Mouse (Mus musculus) bone marrow macrophage, adult 2 months (primary cell): ENCODE data around the gene Cisd3. TPM values are rescaled to one million over a fixed set of nuclear protein-coding genes. Genes with fewer than 3 reads are reported as not detected.
A peak's percentile ranks its signal among the peaks of the same experiment; 100 is the strongest.
"Not testable (repeated sequence)": the region's sequence is repeated elsewhere in the genome, so short reads cannot be mapped to it uniquely, and the experiment has no call there.

Source experiments
- H3K27ac ChIP-seq: 2 replicates; pipeline ENCODE4 v1.5.1; 2012; ENCODE audit warnings: low read depth, low read length; ENCODE audit not compliant: insufficient read depth
- H3K4me1 ChIP-seq: 2 replicates; pipeline ENCODE4 v1.6.1; 2012; ENCODE audit warnings: low read length; ENCODE audit not compliant: control insufficient read depth, insufficient read depth
- H3K4me3 ChIP-seq: 2 replicates; pipeline ENCODE4 v1.5.1; 2012; ENCODE audit warnings: mild to moderate bottlenecking, low read length, moderate library complexity; ENCODE audit not compliant: insufficient read depth
- CTCF ChIP-seq: IDR thresholded peaks from 2 replicates; pipeline ENCODE4 v1.5.1; 2012; ENCODE audit warnings: low read depth, mild to moderate bottlenecking, low read length, moderate library complexity
- POLR2A ChIP-seq: IDR thresholded peaks from 2 replicates; pipeline ENCODE4 v1.6.1; 2012; ENCODE audit warnings: mild to moderate bottlenecking, low read depth, low read length, borderline replicate concordance
- polyA plus RNA-seq: library from polyadenylated mRNA; stranded (reverse); fragments of >200 nt; gene quantifications from 2 replicates; pipeline ENCODE4 v1.2.4, GENCODE M21; 2012; ENCODE audit not compliant: missing spikeins, insufficient read depth, insufficient read length

The Cisd3 gene
- polyA plus RNA-seq, 1 experiment: 45.2 TPM

GRCm38 (mm10) chr11:97697891-97698529, 12.4 kb downstream of the Cisd3 start:
- H3K4me1 ChIP-seq: peaks cover 18% of the 10 kb centered on the region
- H3K4me3 ChIP-seq: peak overlapping the region; percentile 64
- H3K27ac ChIP-seq: no peak overlapping the region
- TF ChIP-seq CTCF: no peak
- no peak for TF ChIP-seq POLR2A

GRCm38 (mm10) chr11:97698741-97699611, 13.3 kb downstream of the Cisd3 start:
- Histone ChIP-seq H3K27ac (no peak overlapping the region), H3K4me3 (peak overlapping the region; percentile 64), H3K4me1 (peaks cover 18% of the 10 kb centered on the region)
- TF ChIP-seq CTCF: no peak

DNA sequence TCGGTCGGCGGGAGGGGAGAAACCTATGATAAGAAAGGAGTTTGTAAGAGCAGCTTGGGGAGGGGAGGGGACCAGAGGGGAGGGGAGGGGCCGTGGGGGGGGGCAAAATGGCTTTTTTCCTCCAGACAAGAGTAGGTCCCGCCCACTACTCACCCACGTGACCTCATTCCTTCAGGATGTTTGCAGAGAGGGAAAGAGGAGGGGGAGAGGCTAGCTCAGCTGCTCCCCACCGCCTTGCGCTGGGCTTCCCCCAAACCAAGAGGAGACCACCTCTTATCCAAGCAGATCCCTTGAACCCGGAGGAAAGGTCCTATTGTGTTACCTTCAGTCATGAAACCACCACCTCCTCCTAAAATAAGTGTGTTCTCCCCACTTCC, 14.0 kb downstream of the Cisd3 start:
- TF ChIP-seq POLR2A (no peak), CTCF (no peak)
- Histone ChIP-seq H3K4me1 (peaks cover 22% of the 10 kb centered on the region), H3K27ac (peak overlapping the region; percentile 32), H3K4me3 (peak overlapping the region; percentile 64)

DNA sequence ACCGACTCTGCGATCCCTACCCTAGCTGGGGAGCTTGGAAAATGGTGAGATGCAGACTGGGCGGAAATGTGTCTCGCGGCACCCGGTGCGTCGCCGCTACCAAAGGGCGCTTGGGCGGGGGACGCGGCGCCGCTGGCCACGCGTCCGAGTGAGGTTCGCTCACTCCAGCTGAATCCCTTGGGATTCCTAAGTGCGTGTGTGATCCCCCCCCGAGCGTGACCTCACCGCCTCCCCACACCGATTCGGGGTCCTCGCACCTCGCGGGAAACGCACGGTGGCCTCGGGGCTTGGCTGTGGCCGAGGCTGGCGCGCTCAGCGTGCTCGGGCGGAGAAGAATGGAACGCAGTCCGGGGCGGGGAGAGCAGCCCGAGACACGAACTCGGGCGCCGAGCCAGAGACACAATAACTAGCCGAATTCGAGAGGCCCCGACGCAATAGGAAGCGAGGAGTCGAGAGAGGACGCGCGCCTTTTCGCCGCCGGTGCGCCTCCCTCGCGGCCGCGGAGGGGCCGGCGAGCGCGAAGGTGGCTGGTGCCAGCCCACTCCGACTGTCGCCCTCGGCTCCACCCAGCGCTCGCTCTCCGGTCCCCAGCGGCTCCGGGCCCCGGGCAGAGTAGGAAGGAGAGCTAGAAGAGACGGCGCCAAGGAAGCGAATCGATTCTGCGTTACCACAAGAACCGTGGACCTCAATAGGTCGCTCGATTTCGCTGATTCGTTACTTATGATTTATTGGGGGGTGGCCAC, 14.5 kb downstream of the Cisd3 start, which contains the start of gene Pcgf2:
Gene Pcgf2, minus strand, starts transcription at position 495 of the 743 bp plus-strand sequence.
- H3K4me3 ChIP-seq: peak within 1 kb of the TSS; percentile 64
- TF ChIP-seq CTCF (no peak), POLR2A (0 out of 2 replicates have a peak, but pooled peaks have one; percentile 3)
- peaks cover 25% of the 10 kb centered on the region for H3K4me1 ChIP-seq
- H3K27ac ChIP-seq: peak within 1 kb of the TSS; percentile 32

DNA sequence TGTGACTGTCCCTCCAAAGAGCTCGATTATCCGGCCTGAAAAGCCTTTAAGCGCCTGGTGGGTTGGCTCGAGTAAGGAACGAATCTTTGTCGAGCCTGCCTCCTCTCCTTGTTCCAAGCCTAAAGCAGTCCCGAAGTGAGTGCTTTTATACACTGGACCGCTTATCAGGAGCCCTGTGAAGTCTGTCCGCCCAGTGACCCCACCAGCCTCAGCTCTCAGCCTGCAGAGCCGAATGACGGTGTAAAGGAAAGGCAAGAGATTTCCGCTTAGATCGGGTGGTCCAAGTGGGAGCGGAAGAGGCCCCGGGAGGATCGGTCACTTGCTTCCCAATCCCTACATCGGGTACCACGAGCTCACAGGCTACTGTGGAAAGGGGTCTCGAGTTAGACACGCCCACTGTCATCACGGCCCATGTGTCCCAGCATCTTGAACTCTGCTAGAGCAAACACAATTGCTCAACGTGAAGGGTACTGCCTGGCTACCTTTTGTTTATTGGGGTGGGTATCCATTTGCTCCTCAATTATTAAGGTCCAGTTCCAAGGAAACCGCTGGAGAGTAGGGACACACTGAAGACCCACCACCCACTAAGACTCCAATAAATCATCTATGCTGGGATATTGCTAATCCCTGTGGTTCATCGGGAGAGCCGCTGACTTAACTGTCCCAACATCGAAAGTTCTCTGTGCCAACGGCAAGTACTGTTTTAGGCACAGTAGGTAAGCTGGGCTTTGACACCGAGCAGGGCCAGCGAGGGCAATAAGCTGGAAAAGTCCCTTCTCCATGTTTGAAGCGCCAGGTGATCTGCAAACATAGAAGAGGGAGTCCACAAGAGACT, 15.3 kb downstream of the Cisd3 start:
- Histone ChIP-seq H3K4me3 (peak overlapping the region; percentile 64), H3K27ac (no peak overlapping the region; the same call in 1 of the 2 replicates), H3K4me1 (peaks cover 25% of the 10 kb centered on the region)
- no peak for TF ChIP-seq CTCF
- no peak for TF ChIP-seq POLR2A

GRCm38 (mm10) chr11:97701581-97702392, 16.2 kb downstream of the Cisd3 start:
- Histone ChIP-seq H3K4me1 (peaks cover 25% of the 10 kb centered on the region), H3K27ac (no peak overlapping the region), H3K4me3 (peak overlapping the region; percentile 19; the same call in 1 of the 2 replicates)
- TF ChIP-seq CTCF: no peak
- TF ChIP-seq POLR2A: no peak

DNA sequence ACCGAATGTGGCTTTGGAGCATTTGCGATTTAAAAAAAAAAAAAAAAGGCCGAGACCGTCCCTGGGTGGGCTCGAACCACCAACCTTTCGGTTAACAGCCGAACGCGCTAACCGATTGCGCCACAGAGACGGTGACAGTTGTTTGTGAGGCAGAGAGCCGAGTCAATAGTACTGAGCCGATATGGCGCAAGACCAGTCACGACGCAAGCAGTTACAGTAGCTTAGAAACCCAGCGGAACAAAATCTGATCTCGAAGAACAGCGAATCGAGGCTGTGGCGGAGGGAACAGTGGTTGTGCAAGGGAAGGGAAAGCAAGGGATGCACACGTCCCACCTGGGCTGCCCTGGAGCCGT, 16.7 kb downstream of the Cisd3 start:
- peaks cover 25% of the 10 kb centered on the region for H3K4me1 ChIP-seq

GRCm38 (mm10) chr11:97703039-97703826, 17.6 kb downstream of the Cisd3 start, which contains the start of gene Psmb3:
Psmb3 (plus strand) TSS chr11:97703399.
- Histone ChIP-seq H3K4me1 (peaks cover 22% of the 10 kb centered on the region), H3K27ac (peak within 1 kb of the TSS; percentile 53), H3K4me3 (peak within 1 kb of the TSS; percentile 86)
- no peak for TF ChIP-seq CTCF
- TF ChIP-seq POLR2A: 0 out of 2 replicates have a peak, but pooled peaks have one; percentile 73

More for the DNA sequence above, 16.7 kb downstream of the Cisd3 start:
- H3K4me3 ChIP-seq: peak overlapping the region; percentile 69
- TF ChIP-seq CTCF: no peak
- no peak for TF ChIP-seq POLR2A
- H3K27ac ChIP-seq: peak overlapping the region; percentile 42

- H3K4me1 ChIP-seq, H3K4me3 ChIP-seq, H3K27ac ChIP-seq: not testable (repeated sequence)
Observed at GRCm38 (mm10) chr11:97710067-97710466, 24.4 kb downstream of the Cisd3 start.
